Mouse (Mus musculus) ovary, postnatal 10 days (tissue): ENCODE results near the gene Evpl.

Experiments
- DNase-seq: peaks from one replicate; pipeline ENCODE4 v3.0.0; 2022; ENCODE audit warnings: low spot score

Gene Evpl

DNA sequence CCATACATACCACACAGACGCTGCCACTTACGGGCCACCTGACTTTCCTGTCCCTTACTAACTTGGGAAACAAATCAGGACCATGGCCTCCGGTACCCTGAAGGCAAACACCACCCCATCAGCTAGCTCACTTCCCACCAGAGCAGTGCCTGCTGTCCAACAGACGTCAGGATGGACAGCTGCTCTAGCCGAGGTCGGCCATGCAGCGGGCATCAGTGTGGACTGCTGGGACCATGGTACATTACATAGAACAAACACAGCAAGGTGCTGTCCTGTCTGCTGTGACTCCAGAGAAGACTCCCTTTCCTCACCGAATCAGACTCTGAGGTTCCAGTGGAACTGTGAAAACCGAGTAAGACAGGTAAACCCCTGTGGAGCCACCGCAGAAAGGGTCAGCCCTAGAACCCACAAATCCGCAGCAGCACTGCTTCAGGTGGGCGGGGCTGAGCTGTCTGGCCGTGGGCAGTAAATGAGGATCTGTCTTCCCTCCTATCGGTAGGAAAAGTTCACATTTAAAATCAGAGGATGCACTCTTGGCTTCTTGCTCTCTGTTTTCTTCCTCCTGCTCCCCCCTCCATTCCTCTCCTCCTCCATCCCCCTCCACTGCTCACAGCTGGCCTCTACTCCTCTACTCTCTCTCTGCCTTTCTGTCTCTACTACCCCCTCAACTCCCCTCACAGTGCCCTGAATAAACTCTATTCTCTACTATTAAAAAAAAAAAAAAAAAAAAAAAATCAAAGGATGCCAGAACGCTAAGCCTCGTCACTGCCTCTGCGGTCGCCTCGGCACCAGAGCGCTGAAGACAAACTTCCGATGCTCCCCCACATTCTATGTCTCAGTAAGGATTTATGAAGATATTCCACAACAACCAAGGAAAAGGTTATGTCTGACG is 17.5 kb upstream of the Evpl start:
- DNase-seq: no peak

DNA sequence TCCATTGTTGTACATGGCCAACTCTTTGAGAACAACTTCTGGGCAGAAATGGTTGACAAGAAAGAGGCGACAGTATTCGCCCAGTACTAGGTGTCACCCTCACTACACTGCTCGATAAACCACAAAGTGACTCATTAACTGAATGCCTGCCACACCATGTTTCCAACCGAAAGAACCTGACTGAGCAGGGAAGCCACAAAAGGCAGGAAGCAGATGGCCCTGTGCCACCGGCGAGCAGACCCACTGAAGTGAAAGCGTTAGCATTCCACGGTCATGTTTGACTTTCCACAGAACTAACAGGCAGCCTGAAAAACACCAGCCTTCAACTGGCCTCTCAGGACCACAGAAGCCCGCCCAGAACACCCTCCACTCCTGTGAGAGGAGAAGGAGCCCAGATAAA is 16.8 kb upstream of the Evpl start:
- DNase-seq: no peak

DNA sequence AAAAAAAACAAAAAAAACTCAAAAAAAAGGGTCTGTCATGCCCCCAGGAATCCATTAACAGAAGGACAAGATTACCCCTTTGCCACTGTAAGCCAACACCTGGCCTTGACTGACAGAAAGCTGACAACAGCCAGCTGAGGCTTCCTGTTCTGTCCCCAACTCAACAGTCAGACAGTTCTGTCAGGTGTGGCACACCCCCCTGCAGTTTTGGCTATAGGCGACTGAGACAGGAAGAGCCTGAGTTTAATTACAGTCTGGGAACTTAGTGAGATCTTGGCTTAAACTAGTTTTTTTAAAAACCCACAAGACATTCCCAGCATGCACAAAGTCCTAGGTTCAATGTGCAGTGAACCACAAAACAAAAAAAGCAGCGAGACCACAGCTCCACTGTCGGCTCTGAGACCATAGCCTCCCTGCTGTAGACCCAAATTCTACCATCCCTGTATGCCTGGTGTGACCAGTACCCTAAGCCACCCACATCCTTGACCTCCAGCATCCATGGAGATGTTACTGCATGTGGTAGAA is 15.3 kb upstream of the Evpl start:
- DNase-seq: no peak

DNA sequence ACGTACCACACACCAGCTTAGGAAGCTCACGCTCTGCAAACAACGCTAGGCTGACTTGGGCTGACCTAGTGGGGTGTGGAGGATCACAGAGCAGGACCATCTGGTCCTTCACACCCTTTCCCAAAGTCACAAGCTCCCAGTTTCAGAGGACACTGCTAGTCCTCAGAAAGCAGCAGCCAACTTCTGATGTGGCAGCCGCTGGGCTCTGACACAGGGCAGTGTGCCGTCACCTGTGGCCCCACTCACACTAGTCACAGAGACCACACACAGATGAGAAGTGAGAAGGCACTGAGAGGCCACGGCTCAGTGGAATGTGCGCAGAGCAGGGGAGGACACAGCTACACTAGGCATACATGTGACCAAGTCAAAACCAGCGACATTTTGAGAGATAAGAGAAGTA is 13.0 kb upstream of the Evpl start:
- no peak for DNase-seq

DNA sequence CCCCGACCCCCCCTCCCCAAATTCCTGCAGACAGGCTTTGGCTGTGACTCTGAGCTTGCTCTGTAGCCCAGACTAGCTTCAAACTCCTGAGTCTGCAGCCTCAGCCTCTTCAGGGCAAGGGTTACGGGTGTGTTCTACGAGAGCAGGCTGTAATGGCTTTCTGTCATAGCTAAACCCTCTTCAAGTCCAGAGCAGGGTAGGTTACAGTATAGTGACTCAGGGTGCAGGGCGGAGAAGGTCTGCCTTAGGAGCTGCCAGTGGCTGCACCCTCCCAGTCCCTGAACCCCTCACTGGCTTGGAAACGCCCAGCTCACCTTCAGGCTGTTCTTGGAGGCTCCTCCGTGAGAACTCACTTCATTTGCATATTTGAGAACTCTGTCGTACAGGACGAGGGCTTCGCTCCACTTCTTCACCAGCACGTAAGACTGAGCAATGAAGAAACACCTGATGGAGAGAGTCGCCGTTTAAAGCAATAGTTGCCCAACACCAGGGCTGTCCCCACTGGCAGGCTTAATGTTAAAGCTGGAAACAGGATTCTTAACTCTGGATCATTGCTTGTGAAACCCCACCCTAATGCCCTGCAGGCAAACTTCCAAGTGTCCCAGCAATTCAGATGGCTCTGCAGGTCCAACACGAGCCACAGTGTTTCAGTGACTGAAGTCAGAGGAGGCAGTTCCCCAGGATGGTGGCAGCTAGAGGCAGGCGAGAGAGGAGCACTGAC is 9.8 kb upstream of the Evpl start:
- no peak for DNase-seq

DNA sequence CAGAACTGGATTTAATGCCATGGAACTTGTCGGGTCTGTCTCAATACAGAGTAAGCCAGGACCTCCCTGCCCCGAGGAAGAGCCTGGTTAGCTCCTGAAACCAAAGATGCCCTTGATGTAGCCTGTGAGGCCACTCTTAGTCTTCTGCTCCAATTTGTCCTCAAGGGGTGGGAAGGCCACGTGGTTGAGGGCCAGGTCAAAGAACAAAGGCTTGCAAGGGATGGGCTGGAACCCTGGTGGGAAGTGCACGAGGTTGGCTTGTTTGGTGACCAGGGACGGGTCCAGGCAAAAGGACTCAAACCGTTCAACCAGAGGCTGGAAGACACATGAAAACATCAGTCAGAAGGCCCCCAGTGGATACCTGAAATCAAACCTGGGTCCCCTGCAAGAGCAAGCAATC is 7.7 kb upstream of the Evpl start:
- no peak for DNase-seq

DNA sequence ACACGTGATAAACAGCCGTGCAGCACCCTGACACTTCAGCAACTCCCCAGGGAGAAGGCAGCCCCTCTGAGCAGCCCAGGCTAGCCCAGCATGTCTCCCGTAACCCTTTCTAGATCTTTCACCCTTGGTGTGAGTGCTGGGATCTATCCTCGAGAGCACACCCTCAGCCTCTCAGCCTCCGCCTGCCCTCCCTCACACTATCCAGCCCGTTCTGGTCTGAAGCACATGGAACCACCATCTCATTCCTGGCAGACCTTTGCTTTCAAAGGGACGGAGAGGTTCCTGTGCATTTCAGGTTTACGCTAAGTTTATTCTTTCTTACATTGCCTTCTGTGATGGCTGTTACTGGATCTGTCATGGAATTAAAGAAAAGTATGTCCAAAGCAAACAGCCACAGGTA is 6.7 kb upstream of the Evpl start:
- DNase-seq: no peak

DNA sequence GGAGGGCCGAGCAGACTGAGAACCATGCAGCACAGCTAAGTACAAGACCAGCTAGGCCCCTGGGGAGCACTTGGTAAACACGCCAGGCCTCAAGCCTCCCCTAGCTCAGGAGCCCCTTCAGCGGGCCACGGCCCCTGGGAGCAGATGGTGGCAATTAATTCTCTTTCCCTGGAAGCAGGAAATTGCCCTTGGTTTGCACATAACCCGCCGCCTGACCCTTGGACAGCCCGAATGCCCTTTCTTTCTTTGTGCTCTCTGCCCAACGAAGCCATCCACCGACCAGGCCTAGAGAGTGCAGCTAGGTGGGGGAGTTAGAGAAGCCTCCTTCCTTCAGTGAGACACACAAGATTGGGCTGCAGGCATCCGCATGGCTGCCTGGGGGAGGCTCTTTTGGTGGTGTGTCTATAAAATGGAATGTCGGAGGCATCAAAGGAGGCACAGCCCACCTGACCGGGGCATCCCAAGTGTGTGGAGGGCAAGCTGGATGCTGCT is 3.9 kb upstream of the Evpl start:
- no peak for DNase-seq

DNA sequence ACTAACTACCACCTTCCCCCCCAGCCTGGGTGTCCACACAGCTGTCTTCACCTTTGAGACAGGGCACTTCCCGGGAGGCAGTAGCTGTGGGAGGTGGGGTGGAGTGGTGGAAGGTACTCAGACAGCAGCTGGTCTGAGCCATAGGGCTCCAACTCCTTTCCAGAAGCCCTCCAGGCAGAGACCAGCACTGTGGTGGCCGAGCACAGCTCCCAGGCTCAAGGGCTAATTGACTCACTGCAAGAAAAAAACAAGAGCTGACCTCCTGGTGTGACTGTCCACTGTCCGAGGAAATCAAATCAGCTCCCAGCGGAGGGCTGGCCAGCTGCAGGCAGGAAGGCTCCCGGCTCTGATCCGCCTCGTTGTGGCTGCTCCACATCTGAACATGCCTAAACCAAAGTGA is 1.9 kb upstream of the Evpl start:
- DNase-seq: no peak

DNA sequence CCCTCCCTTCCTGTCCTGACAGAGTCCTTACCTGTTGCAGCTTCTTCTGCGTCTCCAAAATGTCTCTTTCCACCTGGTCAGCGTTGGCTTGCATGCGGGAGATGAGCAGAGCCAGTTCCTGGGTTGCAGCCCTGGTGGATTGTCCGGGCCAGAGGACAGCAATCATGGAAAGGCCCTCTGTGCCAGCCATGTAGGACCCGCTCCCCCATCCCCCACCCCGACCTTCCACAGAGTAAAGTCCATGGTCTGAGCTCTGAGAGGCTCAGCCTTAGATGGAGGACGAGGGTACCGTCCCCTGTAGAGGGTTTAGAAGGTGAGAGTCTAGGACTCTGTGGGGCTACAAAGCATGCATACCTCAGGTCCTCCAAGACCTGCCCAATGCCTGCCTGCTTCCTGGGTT is 3.0 kb downstream of the Evpl start:
- DNase-seq: no peak

DNA sequence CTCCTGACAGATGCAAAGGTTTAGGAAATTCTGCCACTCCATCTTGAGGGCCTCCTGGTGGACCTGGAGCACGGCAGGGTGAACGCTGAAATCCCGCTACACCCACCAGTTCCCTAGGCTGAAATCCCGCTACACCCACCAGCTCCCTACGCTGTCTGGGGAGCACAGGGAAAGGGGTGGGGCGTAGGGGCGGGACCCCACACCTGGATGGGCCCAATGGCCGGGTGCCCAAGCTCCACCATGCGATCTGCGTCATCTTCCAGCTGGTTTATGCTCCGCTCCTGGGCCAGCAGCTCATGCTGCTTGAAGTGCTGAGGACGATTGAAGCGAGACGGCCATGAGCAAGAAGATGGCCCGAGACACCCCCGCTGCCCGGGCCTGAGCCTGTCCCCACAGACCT is 5.5 kb downstream of the Evpl start:
- no peak for DNase-seq

DNA sequence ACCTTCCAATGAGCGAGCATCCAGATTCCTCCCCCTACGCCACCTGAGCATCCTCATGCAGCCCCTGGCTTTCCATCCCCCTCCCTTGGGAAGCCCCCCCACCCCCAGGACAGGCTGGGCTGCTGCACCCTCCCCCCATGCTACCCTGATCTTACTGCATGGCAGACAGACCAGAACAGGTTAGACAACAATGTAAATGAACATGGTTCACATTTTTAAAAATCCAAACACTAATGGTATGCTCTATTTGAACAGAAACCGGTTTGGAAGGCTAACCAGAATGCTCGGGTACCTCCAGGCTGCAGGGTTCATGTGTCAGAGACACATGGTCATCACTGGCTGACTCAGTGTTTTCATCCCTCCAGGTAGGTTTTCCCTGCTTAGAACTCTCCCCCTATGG is 9.2 kb downstream of the Evpl start:
- no peak for DNase-seq

DNA sequence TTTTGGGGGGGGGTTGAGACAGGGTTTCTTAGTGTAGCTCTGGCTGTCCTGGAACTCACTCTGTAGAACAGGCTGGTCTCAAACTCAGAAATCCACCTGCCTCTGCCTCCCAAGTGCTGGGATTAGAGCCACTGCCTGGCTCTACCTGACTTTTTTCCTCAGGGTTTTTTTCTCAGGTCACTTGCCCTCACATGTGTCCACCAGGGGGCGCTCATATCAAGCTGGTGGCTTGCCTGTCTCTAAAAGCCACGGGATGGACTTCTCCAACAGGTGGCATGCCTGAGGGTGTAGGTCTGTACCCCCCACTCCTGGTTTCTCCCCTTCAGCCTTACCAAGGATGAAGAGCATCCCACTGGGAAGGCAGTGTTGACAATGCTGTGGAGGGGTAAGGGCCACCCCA is 11.5 kb downstream of the Evpl start:
- DNase-seq: peak; percentile 80

DNA sequence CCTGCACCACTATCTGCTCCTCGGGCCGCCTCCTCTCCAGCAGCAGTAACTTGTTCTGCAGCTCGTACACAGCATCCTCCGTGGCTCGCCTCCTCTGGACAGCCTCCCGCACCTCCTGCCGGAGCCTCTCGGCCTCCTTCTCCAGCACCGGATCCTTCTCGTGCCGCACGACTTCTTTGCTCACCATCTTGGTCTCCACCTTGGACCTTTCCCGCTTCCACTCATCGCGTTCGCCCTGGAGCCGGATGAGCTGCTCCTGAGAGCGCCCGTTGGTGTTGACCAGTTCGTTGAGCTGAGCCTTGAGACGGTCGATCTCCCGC is 15.2 kb downstream of the Evpl start:
- no peak for DNase-seq

DNA sequence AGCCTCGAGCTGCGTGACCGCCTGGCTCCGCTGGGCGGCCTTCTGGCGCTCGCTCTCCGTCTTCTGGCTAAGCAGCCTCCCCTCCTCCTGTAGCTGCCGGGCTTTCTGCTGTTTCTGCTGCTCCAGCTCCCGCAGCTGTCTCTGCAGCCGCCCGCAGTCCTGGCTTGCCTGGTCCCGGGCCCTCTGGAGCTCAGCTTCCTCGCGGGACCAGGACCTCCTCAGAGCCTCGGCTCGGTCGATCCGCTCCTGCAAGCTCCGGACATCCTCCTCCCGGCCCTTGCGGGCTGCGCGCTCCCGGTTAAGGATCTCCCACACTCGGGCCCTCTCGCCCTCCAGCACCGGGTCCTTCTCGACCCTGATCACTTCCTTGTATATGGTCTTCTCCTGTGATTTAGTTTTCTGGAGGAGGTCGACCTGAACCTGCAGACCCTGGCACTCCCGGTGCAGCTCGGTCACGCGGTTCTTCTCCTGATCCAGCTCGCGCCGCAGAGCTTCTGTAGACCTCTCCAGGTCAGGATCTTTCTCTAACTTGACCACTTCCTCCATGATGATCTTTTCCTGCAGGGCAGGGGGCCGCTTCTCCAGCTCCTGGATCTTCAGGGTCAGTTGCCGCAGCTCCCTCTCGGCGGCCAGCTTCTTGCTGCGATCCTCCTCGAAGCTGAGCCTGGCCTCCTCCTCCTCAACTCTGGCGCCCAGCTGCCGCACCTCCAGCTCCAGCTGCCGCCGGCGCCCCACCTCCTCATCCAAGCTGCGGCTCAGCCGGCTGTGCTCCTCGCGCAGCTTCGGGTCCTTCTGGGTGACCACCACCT is 15.7 kb downstream of the Evpl start:
- DNase-seq: no peak

DNA sequence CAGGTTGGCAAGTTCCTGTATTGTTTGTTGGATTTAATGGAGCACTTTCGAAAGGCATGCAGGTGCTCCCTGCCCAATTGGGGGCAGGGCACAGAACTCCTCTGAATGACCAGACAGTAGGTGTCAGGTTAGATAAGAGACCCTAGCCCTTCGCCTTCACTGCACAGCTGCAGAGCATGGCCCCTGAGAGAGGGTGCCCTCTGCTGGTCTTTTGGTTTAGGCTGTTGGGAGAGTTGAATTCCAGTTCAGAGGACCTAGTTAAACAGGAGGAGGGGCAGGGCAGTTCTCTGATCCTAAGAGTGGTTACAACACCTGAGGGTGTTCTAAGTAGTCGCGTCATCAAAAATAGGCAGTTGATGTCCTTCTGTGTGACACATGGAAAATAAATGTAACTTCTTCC is 18.0 kb downstream of the Evpl start:
- no peak for DNase-seq

DNA sequence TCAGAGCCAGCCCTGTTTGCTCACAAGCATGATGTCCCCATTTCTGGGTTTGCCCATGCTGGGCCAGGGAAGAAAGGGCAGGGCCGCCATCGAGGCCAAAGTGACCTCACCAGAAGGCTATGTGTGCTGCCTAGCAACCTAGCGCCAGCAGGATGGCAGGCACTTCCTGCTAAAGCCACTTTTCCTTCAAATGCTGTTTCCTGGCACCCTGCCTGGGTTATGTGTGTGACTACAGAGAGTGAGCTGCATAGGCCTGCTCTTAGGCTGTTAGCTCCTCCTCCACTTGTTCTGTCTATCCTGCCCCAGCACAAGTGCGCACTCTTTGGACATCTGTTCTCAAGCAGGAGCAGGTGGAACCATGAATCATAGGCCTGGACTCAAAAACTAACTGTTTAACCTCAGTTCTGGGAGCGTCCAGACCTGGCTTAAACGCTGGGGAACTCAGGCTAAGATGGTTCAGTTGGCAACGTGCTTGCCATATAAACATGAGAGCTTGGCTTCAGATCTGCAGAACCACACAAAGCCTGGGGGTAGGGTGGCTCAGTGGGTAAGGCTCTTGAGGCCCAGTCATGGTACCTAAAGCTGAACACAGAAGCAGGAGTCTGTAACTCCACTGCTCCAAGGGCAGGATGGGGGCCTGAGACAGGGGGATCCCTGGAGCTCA is 19.0 kb downstream of the Evpl start:
- peak; percentile 61 for DNase-seq

DNA sequence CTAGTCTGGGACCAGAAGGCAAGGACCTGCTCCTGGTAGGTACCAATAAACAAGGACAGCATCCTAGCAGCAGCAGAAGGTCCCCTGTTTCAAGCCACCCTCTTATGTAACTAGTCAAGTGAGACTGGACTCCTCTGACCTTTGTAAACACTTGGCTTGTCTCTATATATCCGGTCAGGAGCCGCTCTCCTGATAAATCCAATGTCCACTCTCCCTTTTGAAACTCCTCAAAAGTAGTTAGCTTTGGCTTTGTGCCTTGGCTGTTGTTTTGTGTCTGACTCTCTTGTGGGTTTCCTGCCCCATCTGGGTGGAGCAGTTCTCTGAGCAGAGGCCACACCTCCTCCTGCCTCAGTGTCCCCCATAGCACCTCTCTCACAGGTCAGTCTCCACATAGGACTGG is 19.6 kb downstream of the Evpl start:
- no peak for DNase-seq

DNA sequence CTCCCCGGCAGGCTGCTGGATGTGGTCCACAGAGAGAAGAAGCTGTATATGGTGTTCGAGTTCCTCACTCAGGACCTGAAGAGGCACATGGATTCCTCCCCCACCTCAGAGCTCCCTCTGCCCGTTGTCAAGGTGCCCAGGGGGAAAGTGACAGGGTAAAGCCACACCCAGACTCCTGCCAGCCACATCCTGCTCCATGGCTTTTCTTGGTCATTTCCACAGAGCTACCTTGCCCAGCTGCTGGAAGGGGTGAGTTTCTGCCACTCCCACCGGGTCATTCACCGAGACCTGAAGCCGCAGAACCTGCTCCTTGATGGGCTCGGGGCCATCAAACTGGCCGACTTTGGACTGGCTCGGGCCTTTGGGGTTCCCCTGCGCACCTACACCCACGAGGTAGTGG is 21.3 kb downstream of the Evpl start:
- no peak for DNase-seq

DNA sequence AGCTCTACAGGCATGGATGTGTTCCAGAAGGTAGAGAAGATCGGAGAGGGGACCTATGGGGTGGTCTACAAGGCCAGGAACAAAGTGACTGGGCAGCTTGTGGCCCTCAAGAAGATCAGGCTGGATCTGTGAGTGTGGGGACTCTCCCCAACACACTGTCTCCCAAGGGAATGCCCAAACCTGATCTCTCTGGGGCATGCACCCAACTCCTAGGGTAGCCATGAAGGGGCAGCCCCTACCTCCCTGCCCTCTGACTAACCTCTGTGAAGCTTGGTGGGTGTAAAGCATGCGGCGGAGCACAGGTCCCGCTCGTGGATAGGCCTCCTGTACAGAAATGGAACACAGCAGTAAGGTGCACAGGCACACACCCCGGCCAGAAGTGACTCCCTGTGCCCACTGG is 21.9 kb downstream of the Evpl start:
- no peak for DNase-seq

DNA sequence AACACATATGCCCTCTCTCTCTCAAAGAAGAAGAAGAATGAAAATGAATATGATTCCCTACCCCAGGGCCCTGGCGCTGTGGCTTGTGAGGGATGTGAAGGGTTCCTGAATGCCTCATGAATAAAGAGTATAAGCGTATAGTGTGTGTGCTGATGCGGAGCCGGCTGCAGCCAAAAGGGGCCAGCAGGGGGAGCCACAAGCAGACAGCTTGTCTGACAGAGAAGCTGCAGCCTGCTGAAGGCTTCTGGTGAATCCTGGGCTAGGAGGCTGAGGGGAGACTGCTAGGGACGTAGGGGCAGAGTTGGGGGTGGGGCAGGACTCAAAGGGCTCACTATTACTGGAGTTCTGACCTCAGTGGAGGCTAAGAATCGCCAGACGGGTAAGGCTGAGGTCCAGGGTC is 22.7 kb downstream of the Evpl start:
- no peak for DNase-seq

DNA sequence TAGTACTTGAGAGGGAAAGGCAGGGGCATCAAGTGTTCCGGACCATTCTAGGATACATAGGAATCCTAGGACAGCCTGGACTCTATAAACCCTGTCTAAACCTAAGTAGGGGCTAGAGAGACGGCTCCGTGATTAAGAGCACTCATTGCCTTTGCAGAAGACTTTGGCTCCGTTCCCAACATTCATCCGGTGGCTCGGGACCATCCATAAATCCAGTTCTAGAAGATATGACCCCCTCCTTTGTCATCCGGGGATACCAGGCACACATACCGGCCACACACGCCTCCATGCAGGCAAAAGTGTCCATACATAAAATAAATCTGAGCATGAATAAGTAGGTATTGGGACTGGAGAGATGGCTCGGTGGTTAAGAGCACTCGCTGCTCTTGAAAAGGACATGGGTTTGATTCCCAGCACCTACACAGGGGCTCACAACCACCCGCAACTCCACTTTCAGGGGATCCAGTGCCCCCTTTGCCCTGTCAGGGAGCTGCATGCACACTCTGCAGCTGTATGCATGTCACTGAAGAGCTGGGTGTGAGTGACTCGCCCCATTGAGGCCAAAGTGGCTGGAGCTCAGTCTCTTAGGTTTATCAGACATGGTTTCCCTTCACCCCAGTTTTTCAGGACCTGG is 23.9 kb downstream of the Evpl start:
- no peak for DNase-seq
